Mouse (Mus musculus): ENCODE data around the gene Pcca.

The Pcca gene

GRCm38 (mm10) chr14:122730921-122731551 lies 196.9 kb downstream of the Pcca start:
- in situ Hi-C loops (cut with MboI, MseI) = no loop called here

- in situ Hi-C loops (cut with MboI, MseI) = no loop called here
Measured at GRCm38 (mm10) chr14:122736806-122737205, 202.7 kb downstream of the Pcca start.

- in situ Hi-C loops (cut with MboI, MseI) = no loop called here
Measured at GRCm38 (mm10) chr14:122747860-122748842, 214.0 kb downstream of the Pcca start.

DNA sequence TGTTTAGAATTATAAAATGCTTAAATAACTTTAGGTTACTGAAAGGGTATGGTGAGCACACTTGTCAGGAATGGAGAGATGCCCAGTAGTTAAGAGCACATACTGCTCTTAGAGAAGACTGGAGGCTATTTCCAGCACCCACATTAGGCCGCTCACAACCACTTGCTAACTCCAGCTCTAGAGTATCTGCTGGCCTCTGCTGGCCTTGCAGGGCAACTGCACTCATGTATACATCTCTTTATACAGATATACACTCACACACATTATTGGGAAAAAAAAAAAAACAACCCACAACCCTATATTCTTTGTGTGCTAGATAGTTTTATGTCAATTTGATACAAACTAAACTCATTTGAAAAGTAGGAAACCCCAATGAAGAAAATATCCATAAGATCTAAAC lies 217.4 kb downstream of the Pcca start:
- in situ Hi-C loops (cut with MboI, MseI) = no loop called here

- in situ Hi-C loops (cut with MboI, MseI) = no loop called here
Measured at GRCm38 (mm10) chr14:122753278-122753677, 219.2 kb downstream of the Pcca start.

- in situ Hi-C loops (cut with MboI, MseI) = no loop called here
Measured at GRCm38 (mm10) chr14:122754311-122754710, 220.2 kb downstream of the Pcca start.

DNA sequence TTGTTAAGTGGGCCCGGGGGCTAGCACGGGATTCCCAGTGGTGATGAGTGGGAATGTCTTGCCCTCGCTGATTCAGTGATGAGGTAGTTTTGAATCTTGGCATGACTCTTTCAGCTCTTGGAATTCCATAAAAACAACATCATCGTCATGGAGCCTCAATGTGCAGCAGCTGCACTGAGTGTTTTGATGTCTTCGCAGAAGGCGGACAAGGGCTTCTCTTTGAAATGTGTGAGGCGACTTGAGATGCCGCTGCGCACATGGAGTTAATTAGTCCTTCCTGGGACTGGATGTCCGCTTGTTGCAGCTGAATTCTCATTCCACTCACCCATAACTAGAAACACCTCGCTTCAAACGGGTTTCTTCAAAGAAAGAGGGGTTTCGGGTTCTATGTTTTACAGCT lies 221.4 kb downstream of the Pcca start:
- in situ Hi-C loops (cut with MboI, MseI) = no loop called here

GRCm38 (mm10) chr14:122756671-122757070 lies 222.5 kb downstream of the Pcca start:
- in situ Hi-C loops (cut with MboI, MseI) = no loop called here

GRCm38 (mm10) chr14:122759890-122760289 lies 225.8 kb downstream of the Pcca start:
- in situ Hi-C loops (cut with MboI, MseI) = no loop called here

GRCm38 (mm10) chr14:122760803-122761202 lies 226.7 kb downstream of the Pcca start:
- in situ Hi-C loops (cut with MboI, MseI) = no loop called here

DNA sequence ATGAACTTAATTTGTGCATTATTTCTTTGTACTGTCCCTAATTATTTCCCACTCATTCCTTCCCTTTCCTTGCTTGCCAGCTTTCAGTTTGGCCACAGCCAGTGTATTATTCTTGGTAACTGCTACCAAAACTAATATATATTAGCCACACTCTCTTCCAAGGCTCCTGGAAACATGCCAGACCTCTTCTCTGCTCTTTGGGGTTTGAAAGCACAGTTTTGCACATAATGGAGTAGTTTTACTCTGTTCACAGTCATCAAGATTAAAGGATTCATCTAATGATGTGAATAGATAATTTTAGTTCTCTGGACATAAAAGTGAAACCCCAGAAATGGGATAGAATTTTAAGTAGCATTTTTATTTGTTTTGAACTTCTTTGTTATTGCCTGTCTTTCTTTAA lies 228.5 kb downstream of the Pcca start:
- in situ Hi-C loops (cut with MboI, MseI) = no loop called here

DNA sequence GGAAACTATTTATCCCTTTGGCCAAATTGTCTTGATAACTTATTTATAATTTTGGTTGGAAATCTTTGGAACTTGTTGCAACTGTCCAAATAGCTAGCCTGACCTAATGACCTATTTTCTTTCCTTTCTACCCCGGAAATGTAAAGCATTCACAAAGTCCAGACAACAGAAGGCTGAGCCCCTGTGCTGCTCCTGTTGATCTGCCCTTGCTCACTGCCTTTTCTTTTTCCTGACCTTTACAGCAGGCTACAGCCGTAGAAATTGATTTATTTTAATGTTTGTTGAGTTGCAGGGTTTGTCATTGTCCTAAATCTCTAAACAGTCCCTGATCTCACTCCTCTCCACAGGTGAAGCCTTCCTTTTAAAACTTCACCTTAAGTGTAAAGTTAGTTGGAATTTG lies 231.8 kb downstream of the Pcca start:
- in situ Hi-C loops (cut with MboI, MseI) = no loop called here

- in situ Hi-C loops (cut with MboI, MseI) = no loop called here
Measured at GRCm38 (mm10) chr14:122766448-122766847, 232.3 kb downstream of the Pcca start.

- in situ Hi-C loops (cut with MboI, MseI) = no loop called here
Measured at GRCm38 (mm10) chr14:122784701-122785100, 250.6 kb downstream of the Pcca start.

DNA sequence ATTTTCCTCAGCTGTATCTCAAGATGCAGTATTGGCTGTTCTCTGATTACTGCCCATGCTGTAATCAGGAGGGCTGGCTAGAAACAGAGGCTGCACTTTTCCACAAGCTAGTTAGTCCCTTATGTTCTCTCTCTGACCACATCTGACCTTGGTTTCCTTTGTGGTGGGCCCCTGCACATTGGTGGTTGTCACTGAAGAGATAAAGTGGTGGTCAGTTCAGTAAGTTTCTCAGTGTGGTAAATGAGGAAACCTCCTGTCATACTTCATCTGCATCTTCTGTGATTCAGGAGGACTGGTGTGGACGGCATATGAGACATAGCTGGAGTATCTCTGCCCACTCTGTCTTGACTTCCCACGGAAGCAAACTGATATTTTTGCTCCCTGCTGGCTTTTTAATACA lies 254.1 kb downstream of the Pcca start:
- in situ Hi-C loops (cut with MboI, MseI) = no loop called here

DNA sequence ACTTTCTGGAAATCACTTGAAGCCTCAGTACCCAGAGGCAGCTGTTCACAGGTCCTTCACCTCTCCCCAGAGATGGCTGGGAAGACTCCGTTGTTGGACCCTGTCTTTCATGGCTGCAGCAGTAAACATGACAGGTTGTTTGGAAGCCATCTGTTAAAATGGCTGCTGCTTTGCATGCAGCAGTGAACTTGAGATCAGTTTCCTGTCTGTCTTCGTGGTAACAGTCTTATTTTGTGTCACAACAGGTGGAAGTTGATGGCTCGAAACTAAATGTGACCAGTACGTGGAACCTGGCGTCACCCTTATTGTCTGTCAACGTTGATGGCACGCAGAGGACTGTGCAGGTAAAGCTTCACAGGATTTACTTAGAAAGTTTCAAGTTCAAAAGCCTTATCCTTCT lies 256.0 kb downstream of the Pcca start:
- in situ Hi-C loops (cut with MboI, MseI) = no loop called here

- in situ Hi-C loops (cut with MboI, MseI) = no loop called here
Measured at GRCm38 (mm10) chr14:122793368-122793767, 259.2 kb downstream of the Pcca start.

GRCm38 (mm10) chr14:122800296-122800695 lies 266.2 kb downstream of the Pcca start:
- in situ Hi-C loops (cut with MboI, MseI) = no loop called here

DNA sequence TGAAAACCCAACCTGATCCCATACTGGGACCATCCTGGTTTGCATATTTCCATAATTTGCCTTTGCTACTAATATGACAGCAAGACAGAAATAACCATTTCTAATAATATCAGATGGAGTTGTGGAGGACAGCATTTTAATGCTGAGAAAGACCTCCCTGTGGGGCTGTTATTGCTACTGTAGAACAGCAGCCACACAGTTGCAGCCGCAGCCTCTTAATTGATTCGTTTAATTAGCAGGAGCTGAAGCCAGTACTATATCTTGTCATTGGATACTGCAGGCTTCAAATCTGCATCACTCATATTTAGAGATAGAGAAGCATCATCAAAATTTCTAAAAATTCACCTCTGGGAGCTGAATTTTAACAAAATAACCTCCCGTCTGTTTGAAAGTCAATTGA lies 286.9 kb downstream of the Pcca start:
- in situ Hi-C loops (cut with MboI, MseI) = no loop called here

- in situ Hi-C loops (cut with MboI, MseI) = no loop called here
Measured at GRCm38 (mm10) chr14:122823791-122824190, 289.7 kb downstream of the Pcca start.

DNA sequence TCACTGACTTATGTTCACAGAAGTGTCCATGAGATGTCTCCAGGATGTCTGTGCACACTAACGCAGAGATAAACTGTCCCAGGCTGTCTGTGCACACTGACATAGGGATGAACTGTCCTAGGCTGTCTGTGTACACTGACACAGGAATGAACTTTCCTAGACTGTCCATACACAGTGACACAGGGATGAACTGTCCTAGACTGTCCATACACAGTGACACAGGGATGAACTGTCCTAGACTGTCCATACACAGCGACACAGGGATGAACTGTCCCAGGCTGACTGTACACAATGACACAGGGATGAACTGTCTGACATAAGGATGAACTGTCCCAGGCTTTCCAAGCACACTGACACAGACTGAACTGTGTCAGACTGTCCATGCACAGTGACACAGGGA lies 291.3 kb downstream of the Pcca start:
- in situ Hi-C loops (cut with MboI, MseI) = no loop called here

DNA sequence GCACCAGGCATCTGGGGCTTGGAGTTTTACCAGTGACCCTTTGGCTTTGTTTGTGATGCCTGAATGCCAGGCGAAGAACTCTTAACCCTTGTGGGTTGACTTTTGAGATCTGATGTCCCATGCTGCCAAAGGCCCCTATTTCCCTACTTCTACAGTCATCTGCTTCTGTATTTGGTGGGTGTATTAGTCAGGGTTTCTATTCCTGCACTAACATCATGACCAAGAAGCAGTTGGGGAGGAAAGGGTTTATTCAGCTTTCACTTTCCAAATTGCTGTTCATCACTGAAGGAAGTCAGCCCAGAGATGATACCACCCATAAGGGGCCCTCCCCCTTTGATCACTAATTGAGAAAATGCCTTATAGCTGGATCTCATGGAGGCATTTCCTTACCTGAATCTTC lies 296.3 kb downstream of the Pcca start:
- in situ Hi-C loops (cut with MboI, MseI) = no loop called here

GRCm38 (mm10) chr14:122833666-122834065 lies 299.5 kb downstream of the Pcca start:
- in situ Hi-C loops (cut with MboI, MseI) = no loop called here
